Mouse (Mus musculus): ENCODE data around the gene Slc6a20a.

- no peak for TF ChIP-seq CTCF (IDR thresholded peaks at IDR 0.05; ENCODE audit: low read depth)
- no peak for TF ChIP-seq EP300 (IDR thresholded peaks at IDR 0.05; ENCODE audit: low read depth)
These were observed 81.8 kb downstream of the Slc6a20a start for GRCm38 (mm10) chr9:123596910-123597309.

Measured in heart, postnatal 0 days (tissue).